Mouse (Mus musculus) layer of hippocampus, postnatal 14 days (tissue): ENCODE measurements around the gene Ssbp2. TPM values are rescaled to one million over a fixed set of nuclear protein-coding genes. Genes with fewer than 3 reads are reported as not detected.

Experiments
- DNase-seq, 2 experiments: peaks; one replicate each; pipeline ENCODE4 v3.0.0; 2021 to 2022; ENCODE audit warnings: low spot score in 2 of 2, mixed read lengths in 1 of 2
- total RNA-seq, 2 experiments: library from RNA; stranded (reverse); gene quantifications; 2 replicates each; pipeline ENCODE4 v1.2.3; 2021

Gene Ssbp2
- total RNA-seq, 2 experiments from 2014 or later, result 92.4 to 93.6 TPM

- peak; percentile 99 for DNase-seq
Measured at GRCm38 (mm10) chr13:91460621-91461284, 670 bp downstream of the Ssbp2 start.

- no peak for DNase-seq
Measured at GRCm38 (mm10) chr13:91461299-91461698, 1.2 kb downstream of the Ssbp2 start.

GRCm38 (mm10) chr13:91461711-91462351, 1.7 kb downstream of the Ssbp2 start:
- DNase-seq, result peak in 1 of 2 experiments; percentile 24

- no peak for DNase-seq
Measured at GRCm38 (mm10) chr13:91462395-91462794, 2.3 kb downstream of the Ssbp2 start.

- peak in 1 of 2 experiments; percentile 52 for DNase-seq
Measured at GRCm38 (mm10) chr13:91462893-91463481, 2.9 kb downstream of the Ssbp2 start.

- DNase-seq, result no peak
Measured at GRCm38 (mm10) chr13:91465002-91465715, 5.1 kb downstream of the Ssbp2 start.

- no peak for DNase-seq
Measured at GRCm38 (mm10) chr13:91471566-91471965, 11.5 kb downstream of the Ssbp2 start.

- no peak for DNase-seq
Measured at GRCm38 (mm10) chr13:91471980-91472379, 11.9 kb downstream of the Ssbp2 start.

- DNase-seq, result no peak
Measured at GRCm38 (mm10) chr13:91473527-91473926, 13.4 kb downstream of the Ssbp2 start.

GRCm38 (mm10) chr13:91474027-91474426, 13.9 kb downstream of the Ssbp2 start:
- no peak for DNase-seq

- DNase-seq, result no peak
Measured at GRCm38 (mm10) chr13:91475888-91476287, 15.8 kb downstream of the Ssbp2 start.

GRCm38 (mm10) chr13:91476596-91477100, 16.6 kb downstream of the Ssbp2 start:
- no peak for DNase-seq

GRCm38 (mm10) chr13:91478011-91478410, 17.9 kb downstream of the Ssbp2 start:
- peak; percentile 21 to 69 for DNase-seq

- no peak for DNase-seq
Measured at GRCm38 (mm10) chr13:91484303-91484702, 24.2 kb downstream of the Ssbp2 start.

GRCm38 (mm10) chr13:91492133-91492532, 32.0 kb downstream of the Ssbp2 start:
- peak in 1 of 2 experiments; percentile 11 for DNase-seq

GRCm38 (mm10) chr13:91497055-91497454, 37.0 kb downstream of the Ssbp2 start:
- DNase-seq, result no peak

GRCm38 (mm10) chr13:91501735-91502134, 41.7 kb downstream of the Ssbp2 start:
- DNase-seq, result no peak

GRCm38 (mm10) chr13:91502642-91503373, 42.7 kb downstream of the Ssbp2 start:
- no peak for DNase-seq

GRCm38 (mm10) chr13:91508991-91509390, 48.9 kb downstream of the Ssbp2 start:
- DNase-seq, result no peak

- DNase-seq, result no peak
Measured at GRCm38 (mm10) chr13:91509467-91509866, 49.4 kb downstream of the Ssbp2 start.

- DNase-seq, result no peak
Measured at GRCm38 (mm10) chr13:91514979-91515378, 54.9 kb downstream of the Ssbp2 start.
